Comparison of ENCODE assay signal across 36 mouse cellular contexts in genomic region chr11:68893911-68894464, GRCm38 (mm10). TPM values are rescaled to one million over a fixed set of nuclear protein-coding genes. Genes with fewer than 3 reads are reported as not detected.
"Had no signal": no experiment of that assay in that cellular context is flagged by ENCODE, and none has a peak within 500 bp of the region (broad histone marks: within the 10 kb centered on the region; RNA-seq: fewer than 3 reads in every experiment).

No protein-coding gene starts in this region.

- H3K36me3 ChIP-seq: heart, embryonic 12.5 days; hindbrain, embryonic 10.5 days; hindbrain, embryonic 12.5 days; intestine, embryonic 15.5 days; kidney, embryonic 15.5 days; limb, embryonic 10.5 days; limb, embryonic 12.5 days; liver, embryonic 13.5 days had no signal

- ATAC-seq: hindbrain, embryonic 16.5 days; inflammation-experienced regulatory T-cells, adult 6 months; intestine, embryonic 15.5 days; intestine, postnatal 0 days had no signal

- H3K4me3 ChIP-seq: gastrocnemius, adult 2 months; heart, adult 2 months; heart, embryonic 12.5 days; hindbrain, embryonic 10.5 days; hindbrain, embryonic 12.5 days; intestine, embryonic 15.5 days; kidney, embryonic 15.5 days; layer of hippocampus, adult 2 months; left cerebral cortex, adult 2 months; limb, embryonic 10.5 days; limb, embryonic 12.5 days; liver, embryonic 13.5 days had no signal

- H3K9me3 ChIP-seq: heart, embryonic 12.5 days; hindbrain, embryonic 10.5 days; hindbrain, embryonic 12.5 days; intestine, embryonic 15.5 days; kidney, embryonic 15.5 days; limb, embryonic 10.5 days; limb, embryonic 12.5 days; liver, embryonic 13.5 days had no signal

- H3K27ac ChIP-seq: gastrocnemius, adult 2 months; heart, adult 2 months; hindbrain, embryonic 10.5 days; hindbrain, embryonic 12.5 days; hindbrain, embryonic 14.5 days; intestine, embryonic 15.5 days; kidney, embryonic 15.5 days; kidney, postnatal 0 days; layer of hippocampus, adult 2 months; left cerebral cortex, adult 2 months; limb, embryonic 10.5 days; limb, embryonic 12.5 days; liver, embryonic 13.5 days had no signal

- DNase-seq: gastrocnemius, adult 2 months; gastrocnemius, postnatal 10 days; gastrocnemius, postnatal 25 days; heart, adult 2 months; heart, postnatal 4 days; kidney, adult 18-20 months; kidney, adult 8-10 months; kidney, postnatal 25 days; kidney, postnatal 4 days; liver; liver, embryonic 13.5 days had no signal

- H3K9ac ChIP-seq: heart, embryonic 12.5 days; hindbrain, embryonic 12.5 days; hindbrain, embryonic 14.5 days; intestine, embryonic 15.5 days; kidney, embryonic 15.5 days; limb, embryonic 12.5 days had no signal

- H3K4me1 ChIP-seq: hindbrain, embryonic 10.5 days; hindbrain, embryonic 12.5 days; intestine, embryonic 15.5 days; limb, embryonic 12.5 days had no signal

- H3K4me2 ChIP-seq: heart, embryonic 12.5 days; hindbrain, embryonic 12.5 days; hindbrain, embryonic 14.5 days; intestine, embryonic 15.5 days; kidney, embryonic 15.5 days; limb, embryonic 12.5 days; liver, embryonic 11.5 days; liver, embryonic 13.5 days had no signal

- H3K27me3 ChIP-seq: intestine, embryonic 15.5 days; kidney, embryonic 15.5 days; liver, embryonic 13.5 days had no signal

RNA-seq across cellular contexts. Expression of gene Rnf222, which starts 5.6 kb away (rescaled TPM):
- total RNA-seq: gastrocnemius, adult 2 months; gastrocnemius, postnatal 10 days; gastrocnemius, postnatal 25 days; granulocyte monocyte progenitor cell, adult 5-6 weeks; layer of hippocampus, adult 2 months; layer of hippocampus, postnatal 10 days; layer of hippocampus, postnatal 25 days; left cerebral cortex, adult 2 months; left cerebral cortex, postnatal 14 days; left cerebral cortex, postnatal 36 days had no signal
- polyA plus RNA-seq: heart, embryonic 14.5 days; hindbrain, embryonic 12.5 days; hindbrain, embryonic 14.5 days; inflammation-experienced regulatory T-cells, adult 6 months had no signal

RNA-seq across cellular contexts. Expression of gene Odf4, which starts 32.9 kb away (rescaled TPM):
- total RNA-seq: gastrocnemius, adult 2 months; gastrocnemius, postnatal 10 days; gastrocnemius, postnatal 25 days; gastrocnemius, postnatal 4 days; granulocyte monocyte progenitor cell, adult 5-6 weeks; heart, adult 2 months; heart, postnatal 25 days; heart, postnatal 4 days; layer of hippocampus, adult 2 months; layer of hippocampus, postnatal 25 days had no signal
- polyA plus RNA-seq: heart, embryonic 12.5 days; heart, embryonic 14.5 days; heart, embryonic 16.5 days; hindbrain, embryonic 10.5 days; hindbrain, embryonic 12.5 days; inflammation-experienced regulatory T-cells, adult 6 months; intestine, embryonic 15.5 days; intestine, postnatal 0 days; kidney, embryonic 15.5 days; limb, embryonic 10.5 days; limb, embryonic 12.5 days; limb, embryonic 14.5 days; liver, embryonic 11.5 days; liver, embryonic 13.5 days had no signal
